Mouse (Mus musculus) liver, adult 2 months (tissue): ENCODE results near the gene Gm49405.

ENCODE experiments used
- CTCF ChIP-seq: fragments of 200-500 bp; IDR thresholded peaks from 2 replicates; pipeline ENCODE4 v1.5.1; 2011; ENCODE audit warnings: low read depth, low read length, control low read depth
- POLR2A ChIP-seq: fragments of 200-500 bp; IDR thresholded peaks from 2 replicates; pipeline ENCODE4 v1.6.1; 2011; ENCODE audit warnings: low read length, control low read depth; ENCODE audit not compliant: insufficient read depth; ENCODE audit errors: extremely low read depth

DNA sequence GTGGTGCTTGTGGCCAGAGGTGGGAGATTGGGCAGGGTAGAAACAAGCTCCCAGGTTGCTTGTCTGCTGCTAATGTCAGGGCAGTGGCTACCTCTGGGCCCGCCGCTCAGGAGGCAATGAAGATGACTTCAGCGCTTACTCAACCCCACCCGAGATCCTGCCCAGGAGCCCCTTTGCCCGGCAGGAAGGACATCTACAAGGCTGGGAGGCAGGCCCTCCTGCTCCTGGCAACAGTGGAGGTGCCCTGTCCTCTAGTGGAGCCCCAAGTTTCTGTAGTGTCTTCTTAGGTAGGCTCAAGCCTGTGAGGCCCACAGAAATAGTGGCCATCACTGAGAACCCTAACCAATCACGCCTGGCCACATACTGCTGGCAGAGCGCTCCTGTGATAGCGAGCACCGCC lies 4.7 kb downstream of the Gm49405 start:
- TF ChIP-seq CTCF (no peak), POLR2A (no peak)
